Mouse (Mus musculus) mouse embryonic stem cell (cell line): Measurements from ENCODE around the gene Setd7.
"Not testable (repeated sequence)": the region's sequence is repeated elsewhere in the genome, so short reads cannot be mapped to it uniquely, and the experiment has no call there.

Source experiments
- in situ Hi-C, 2 experiments: fragments of 300-500 bp; cut with MboI; formaldehyde crosslinking; loops; 1 replicate in 1 of 2; 3 replicates in 1 of 2; pipeline ENCODE4 v1.14.3; 2019 to 2020; ENCODE audit warnings: low sequenced_read_pairs in 2 of 2, low pct_unique_long_range_greater_than_20kb in 1 of 2, mixed read lengths in 1 of 2; ENCODE audit not compliant: unreplicated experiment in 1 of 2

Gene Setd7

DNA sequence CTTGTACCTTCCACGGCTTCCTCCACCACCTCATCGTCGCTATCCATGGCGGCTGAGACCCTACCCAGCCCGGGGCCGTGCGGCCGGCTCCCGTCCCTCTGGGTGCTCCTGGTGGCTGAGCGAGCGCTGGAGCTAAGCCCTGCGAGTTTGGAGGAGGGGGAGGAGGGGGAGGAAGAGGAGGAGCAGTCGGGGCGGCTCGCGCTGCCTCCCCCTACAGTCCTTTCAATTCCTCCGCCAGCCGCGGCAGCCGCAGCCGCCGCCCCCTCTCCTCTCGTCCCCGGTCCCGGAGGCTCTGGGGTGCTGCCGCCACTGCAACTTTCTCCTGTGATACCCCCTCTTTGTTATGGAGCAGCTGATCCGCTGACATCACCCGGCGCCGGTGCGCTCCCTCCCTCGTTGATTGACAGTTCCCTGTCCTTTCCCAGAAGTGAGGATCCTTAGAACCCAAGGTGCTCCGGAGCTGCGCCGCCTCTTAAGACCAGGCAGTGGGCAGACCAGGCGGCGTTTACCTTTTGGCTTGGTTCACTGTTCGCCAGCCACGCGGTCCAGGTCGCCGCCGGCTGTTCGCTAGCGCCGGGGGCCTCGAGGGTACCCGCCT is at the start of gene Setd7:
TSS of gene Setd7 (minus strand) at position 369 of the 598 bp plus-strand sequence.
- in situ Hi-C loops: loop anchor here in 1 of 2 experiments (25.0 kb wide), 1 partner anchor 552 kb away; the partner anchor contains the start of gene Maml3

DNA sequence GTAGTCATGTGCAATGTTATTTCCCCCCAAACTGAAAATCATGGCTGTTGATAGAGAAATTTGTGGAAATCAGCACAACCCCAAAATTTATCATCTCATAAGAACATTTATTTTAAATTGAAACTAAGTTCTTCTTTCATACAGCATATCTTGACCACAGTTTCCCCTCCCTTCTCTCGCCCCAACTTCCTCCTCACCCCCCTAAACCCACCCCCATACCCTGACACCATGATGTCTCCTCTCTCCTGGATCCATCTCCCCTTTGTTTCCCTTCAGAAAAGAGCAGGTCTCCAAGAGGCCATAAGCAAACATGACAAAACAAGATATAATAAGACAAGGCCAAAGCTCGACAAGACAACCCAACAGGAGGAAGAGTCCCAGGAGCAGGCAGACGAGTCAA is 43.8 kb upstream of the Setd7 start:
- in situ Hi-C loops: no loop called here

DNA sequence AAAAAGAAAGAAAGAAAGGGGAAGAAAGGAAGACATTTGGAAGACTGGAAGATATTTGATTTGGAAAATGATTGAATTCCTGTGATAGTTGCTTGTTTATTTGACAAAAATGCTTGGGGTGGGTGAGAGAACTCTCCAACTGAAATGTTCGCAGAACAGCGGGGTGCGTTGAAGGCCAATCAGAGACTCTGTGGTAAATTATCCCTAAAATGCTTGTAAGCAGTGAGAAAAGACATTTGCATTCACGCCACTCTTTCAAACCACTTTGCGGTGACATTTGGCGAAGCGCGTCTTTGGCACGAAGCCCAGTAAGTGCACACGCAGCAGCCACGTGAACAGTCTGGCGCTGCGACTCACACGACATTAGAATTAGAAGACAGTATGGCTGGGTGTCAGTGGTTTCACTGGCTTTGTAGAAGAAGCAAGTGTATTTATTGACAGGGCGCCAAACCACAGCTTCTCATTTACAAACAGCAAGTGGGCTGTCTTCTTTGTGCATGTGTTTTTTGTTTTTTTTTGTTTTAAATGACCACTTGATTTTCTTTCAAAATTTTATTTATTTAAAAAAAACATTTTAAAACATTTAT is 43.1 kb upstream of the Setd7 start:
- in situ Hi-C loops: no loop called here

DNA sequence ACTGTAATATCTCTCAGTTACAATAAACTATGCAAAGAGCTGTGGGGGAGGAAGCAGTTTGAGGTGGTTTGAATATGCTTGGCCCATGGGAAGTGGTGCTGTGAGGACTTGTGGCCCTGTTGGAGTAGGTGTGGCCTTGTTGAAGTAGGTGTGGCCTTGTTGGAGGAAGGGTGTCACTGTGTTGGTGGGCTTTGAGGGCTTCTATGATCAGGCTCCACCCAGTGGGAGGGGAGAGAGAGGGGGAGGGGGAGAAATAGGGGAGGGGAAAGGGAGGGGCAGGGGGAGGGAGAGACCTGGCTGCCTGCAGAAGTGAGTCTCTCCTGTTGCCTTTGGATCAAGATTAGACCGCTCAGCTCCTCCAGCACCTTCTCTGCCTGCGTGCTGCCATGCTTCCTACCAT is 40.8 kb upstream of the Setd7 start:
- in situ Hi-C loops: no loop called here

DNA sequence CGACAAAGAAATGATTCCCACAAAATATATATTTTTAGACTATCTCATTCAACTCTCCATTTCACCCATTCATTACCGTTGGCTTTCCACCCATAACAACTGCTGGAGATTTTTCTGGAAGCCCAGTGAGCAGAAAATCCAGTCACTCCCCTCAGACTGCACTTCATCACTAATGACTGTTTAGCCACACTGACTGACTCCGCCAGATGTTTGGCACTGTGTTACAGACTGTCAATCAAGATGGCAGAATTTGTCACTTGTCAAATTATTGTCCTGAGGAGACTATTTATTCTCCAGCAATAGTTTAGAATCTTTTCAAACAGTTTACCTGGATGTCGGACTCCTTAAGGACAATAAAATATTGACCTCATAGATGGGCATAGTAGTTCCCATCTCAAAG is 40.0 kb upstream of the Setd7 start:
- in situ Hi-C loops: no loop called here

DNA sequence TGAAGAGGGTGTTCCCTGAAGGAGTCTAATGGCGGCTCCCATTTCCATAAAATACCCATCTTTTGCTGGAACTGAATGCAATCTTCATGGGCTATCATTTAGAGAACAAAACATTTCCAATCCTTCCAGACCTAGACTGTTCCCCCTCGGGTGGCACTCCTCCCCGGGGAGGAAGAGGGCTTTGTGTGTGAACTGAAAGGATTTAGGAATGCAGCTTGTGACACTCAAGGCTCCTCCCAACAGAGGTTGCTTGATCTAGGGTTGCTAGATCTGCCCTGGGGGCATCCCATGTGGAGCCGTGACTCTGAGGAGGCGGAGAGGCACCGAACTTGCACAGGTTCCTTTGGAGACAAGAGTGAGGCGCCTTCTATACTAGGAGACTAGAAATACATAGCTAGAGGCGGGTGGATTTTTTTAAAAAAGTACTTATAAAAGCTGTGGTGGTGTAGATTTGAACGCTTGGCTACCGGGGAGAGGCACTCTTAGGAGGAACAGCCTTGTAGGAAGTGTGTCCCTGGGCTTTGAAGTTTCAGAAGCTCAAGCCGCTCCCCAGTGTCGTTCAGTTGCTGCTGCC is 38.5 kb upstream of the Setd7 start:
- in situ Hi-C loops: no loop called here

DNA sequence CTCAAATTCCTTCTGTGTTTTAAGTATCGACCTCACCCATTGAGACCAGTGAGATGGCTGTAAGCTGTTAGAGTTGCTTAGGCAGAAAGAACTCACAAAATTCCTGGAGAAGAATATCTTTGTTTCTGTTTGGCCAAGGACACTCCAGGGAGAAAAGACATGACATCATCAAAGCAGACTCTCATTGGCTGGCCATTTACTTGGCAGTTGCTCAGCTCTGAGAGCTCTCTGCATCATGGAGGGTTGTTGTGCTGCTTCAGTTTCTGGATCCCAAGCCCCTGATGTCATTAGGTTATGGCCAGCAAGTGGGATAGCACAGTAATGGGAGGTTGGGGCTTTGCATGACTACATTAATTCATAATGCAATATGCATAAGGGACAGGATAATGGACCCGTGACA is 35.9 kb upstream of the Setd7 start:
- in situ Hi-C loops: no loop called here

DNA sequence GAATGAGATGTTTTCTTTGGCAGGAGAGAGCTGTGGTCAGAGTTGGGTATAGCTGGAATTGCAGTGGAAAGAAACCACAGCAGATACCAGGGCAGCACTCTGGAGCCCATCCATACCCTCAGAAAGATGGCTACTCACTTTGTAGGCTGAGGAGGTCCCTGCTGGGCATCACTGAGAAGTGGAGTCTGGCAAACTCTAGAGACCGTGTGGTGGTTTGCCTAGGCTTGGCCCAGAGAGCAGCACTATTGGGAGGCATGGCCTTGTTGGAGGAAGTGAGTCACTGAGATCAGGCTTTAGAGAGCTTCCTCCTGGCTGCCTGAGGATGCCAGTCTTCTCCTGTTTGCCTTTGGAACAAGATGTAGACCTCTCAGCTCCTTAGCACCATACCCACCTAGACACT is 32.8 kb upstream of the Setd7 start:
- in situ Hi-C loops: no loop called here

DNA sequence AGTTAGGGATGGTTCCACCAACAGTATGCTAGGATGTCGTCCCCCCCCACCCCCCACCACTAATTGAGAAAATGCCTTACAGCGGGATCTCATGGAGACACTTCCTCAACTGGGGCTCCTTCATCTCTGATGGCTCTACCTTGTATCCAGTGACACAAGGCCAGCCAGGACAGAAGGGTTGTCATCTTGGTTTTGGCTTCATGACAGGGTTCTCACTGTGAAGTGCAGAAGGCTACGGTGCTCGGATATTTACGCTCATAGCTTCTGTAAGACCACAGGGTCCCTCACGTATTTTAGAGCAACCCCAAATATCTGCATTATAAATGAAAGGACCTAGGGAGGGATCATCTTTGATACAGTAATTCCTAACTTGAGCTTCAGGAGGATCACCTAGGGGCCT is 30.9 kb upstream of the Setd7 start:
- in situ Hi-C loops: no loop called here

DNA sequence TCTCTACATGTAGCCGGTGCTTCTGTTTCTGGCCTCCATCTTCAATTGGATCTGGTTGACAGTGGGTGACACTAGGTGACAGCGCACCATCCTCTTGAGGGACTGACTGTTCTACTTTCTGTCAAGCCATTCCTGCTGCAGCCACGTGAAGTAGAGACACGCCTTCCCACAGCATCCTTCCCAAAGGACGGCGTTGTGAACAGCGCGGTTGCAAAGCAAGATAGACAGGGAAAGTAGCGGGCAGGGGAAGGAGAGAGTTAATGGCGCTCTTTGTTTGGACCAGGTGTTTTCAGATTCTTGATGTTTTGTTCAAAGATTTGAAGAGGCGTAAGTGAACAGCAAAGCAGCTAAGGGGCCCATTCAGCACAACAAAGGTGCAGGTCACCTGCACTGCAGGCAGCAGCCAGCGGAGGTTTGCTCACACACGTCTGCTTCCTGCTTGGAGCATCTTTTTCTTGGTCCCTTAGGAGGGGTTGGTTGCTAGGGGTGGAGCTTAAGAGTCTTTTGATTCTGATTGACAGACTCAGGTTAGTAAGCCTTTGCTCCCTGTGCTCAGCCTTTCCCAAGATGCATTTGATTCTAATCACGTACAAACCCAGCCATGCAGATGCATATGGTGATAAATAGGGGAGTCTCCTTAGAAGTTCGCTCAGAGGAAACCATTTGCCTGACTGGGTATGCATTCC is 29.7 kb upstream of the Setd7 start:
- in situ Hi-C loops: no loop called here

DNA sequence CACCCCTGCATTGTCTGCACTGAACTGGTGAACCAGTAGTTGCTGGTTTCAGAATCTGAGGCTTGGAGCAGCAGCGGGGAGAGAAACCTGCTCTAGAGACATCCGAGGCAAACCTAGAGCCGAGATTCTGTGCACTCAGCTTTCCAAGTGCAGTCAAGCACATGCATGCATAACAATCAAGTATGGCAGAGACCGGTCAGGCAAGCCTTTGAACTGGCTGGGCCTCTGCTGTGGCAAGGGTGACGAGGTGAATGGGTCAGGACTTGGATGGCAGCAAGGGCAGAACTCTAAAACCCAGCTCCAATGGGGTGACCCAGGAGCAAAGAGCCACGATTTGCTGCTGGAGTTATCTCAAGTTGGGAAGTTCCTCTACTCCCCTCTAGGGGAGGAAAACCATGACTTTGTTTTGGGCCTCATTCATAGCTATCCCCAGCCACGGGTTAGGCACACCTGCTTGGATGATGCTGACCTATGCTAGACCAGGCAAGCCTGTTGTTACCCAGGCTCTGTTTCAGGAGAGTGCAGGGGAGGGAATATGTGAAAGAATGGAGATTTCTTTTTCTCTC is 27.1 kb upstream of the Setd7 start:
- in situ Hi-C loops: loop anchor here (5.0 to 10.0 kb wide), 2 partner anchors 57 to 60 kb away; no protein-coding TSS in a partner anchor

DNA sequence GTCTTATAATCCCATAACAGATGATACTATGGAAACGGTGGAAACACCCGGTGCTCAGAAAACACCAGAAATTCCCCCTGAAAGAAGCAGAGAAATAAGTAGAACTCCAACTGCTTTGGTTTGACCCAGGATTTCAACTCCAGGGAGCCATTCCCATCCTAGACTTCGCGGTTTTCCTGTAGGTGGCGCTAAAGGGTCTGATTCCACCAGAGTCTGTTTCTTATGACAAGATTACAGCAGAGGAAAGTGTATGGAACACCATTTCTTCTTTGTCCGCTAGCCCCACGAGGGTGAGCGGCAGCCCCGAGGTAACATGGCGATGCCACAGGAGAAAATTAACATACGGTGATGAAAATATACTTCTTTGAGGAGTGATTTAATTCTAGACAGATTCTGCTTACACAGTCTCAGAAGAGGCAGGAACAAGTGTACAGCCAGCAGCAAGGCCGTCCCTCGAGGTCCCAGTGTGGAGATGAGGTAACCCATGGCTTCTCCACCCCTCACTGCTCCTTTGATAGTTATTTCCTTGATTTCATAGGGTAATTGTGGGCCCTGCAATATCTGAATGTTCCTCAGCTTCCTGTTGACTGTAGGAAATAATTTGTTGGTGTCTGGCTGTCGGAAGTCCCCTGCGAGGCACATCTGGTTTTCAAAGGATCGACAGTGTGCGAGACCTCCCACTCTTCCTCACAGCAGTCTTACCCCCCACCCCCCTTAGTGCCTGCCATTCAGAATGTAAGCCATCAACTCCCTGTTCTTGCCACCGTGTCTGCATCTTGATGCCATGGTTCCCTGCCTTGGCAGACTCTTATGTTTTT is 23.1 kb upstream of the Setd7 start:
- in situ Hi-C loops: loop anchor here in 1 of 2 experiments (10.0 kb wide), 1 partner anchor 61 kb away; no protein-coding TSS in a partner anchor

DNA sequence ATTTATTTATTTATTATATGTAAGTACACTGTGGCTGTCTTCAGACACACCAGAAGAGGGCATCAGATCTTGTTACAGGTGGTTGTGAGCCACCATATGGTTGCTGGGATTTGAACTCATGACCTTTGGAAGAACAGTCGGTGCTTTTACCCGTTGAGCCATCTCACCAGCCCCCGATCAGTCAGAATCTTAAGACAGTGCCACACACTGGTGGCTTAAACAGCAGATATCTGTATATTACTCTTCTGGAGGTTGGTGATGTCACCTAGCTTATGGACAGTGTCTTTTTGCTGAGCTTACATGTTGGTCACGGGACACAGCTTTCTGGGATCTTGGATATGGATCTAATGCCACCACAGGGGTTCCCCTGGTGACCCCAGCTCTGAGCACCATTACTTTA is 18.6 kb upstream of the Setd7 start:
- in situ Hi-C loops: not testable (repeated sequence)

DNA sequence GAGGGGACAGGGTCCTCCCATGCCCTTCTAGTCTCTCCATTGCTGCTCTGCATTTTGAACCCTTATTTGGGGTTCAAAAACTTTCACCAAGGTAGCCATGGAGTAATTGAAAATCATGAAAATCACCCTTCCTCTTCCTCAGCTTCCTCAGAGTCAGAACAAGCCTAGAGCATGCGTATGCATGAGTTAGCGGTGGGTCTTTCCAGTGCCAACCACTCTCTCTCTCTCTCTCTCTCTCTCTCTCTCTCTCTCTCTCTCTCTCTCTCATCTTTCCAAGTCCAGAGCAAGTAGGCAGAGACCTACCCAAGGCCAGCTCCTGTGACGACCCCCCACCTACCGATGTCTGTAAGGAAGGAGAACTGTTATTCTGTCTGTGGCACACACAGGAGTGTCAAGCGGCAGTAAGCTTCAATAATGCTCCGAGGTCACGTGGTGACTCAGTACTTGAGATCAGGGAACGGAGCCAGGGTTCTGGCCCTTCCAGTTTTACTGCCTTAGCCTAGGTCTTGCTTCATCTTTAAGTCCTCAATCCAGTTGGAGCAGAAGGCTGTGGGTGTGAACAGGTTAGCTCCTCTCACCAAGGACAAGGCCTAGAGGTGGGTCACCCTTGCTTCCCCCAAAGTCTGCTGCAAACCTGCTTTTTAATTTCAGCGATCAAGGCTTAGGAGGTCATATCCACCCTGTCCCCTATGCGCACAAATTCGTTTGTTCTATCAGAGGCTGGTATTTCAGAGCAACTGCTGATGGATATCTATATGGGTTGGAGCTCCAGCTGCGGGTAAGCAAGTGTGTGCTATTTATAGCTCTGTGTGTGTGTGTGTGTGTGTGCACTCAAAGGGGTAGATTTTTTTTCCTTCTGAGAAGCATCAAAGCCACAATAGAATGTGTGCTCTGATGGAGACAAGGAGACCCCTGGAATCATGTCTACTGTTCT is 17.4 kb upstream of the Setd7 start:
- in situ Hi-C loops: no loop called here

DNA sequence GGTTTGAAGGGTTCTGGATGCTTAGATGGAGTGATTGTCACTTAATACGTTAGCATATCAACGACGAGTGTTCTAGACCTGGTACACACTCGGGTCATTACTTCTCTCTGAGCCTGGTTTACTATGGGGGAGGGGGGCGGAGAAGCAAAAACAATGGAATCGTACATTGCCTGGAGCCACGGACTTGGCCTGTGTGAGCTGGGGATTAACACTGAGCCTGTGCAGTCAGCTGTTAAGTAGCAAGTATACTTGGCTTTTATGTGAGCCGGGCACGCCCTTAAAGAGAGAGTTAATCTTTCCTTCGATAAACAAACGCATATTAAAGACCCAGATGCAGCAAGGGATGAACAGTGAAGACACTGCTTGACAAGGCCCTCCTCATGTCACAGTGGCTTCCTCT is 16.7 kb upstream of the Setd7 start:
- in situ Hi-C loops: no loop called here

DNA sequence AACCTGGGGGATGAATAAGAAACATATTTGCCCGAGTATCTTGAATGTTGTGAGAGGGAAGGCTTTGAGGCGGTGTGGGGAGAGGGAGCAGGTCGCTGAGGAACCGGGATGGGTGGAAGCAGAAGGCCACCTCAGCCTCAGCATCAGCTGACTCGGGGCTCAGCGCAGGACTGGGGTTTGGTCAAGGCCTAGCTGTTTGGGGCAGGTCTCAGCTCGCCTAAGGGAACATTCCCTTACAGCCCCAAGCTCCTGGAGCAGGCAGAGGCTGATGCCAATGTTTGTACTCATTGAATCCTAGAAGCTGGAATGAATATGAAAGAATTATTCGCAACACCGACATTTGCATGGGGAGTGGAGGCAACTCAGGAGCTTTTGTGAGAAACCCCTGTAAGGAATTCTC is 13.2 kb upstream of the Setd7 start:
- in situ Hi-C loops: loop anchor here in 1 of 2 experiments (25.0 kb wide), 1 partner anchor 538 kb away; the partner anchor contains the start of gene Maml3

DNA sequence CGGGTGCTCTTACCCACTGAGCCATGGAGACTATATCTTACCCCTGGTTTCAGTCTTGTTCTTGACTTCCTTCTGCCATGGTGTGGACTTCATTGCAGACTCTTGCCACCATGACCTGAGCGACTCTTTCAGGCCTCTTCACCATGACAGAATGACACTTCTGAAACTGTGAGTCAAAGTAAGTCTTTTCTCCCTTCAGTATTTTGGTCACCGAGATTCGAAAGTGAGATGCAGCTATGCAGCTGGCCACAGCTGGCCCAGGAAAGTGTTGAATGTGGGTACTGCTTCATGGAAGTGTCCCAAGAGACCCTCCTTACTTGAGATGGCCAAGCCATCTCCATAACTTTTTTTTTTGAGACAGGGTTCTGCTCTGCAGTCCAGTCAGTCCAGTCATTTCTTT is 9.5 kb upstream of the Setd7 start:
- in situ Hi-C loops: loop anchor here in 1 of 2 experiments (25.0 kb wide), 1 partner anchor 542 kb away; the partner anchor contains the start of gene Maml3
